13 mouse cellular contexts compared by ENCODE assay signal in genomic region chr13:31803166-31804093, GRCm38 (mm10). TPM values are rescaled to one million over a fixed set of nuclear protein-coding genes. Genes with fewer than 3 reads are reported as not detected.
A peak's percentile ranks its signal among the peaks of the same experiment; 100 is the strongest.
DNase-seq lines count a peak whose midpoint lies in the region; ATAC-seq and TF ChIP-seq lines count a peak whose summit lies in the region.
"Had no signal": no experiment of that assay in that cellular context is flagged by ENCODE, and none has a peak within 500 bp of the region (broad histone marks: within the 10 kb centered on the region; RNA-seq: fewer than 3 reads in every experiment).

No protein-coding gene starts in this region.

- peak overlapping the region; percentile 21; the same call in 1 of the 2 replicates for H3K4me2 ChIP-seq in heart, embryonic 16.5 days (ENCODE audit: low read depth, low read length)
- H3K4me2 ChIP-seq in hindbrain, postnatal 0 days (ENCODE audit: low read depth, low read length), result peak overlapping the region; percentile 8; the same call in 1 of the 2 replicates
- H3K4me2 ChIP-seq: liver, embryonic 13.5 days had no signal

- no peak overlapping the region for H3K9ac ChIP-seq in heart, embryonic 16.5 days (ENCODE audit: low read length)
- H3K9ac ChIP-seq in hindbrain, postnatal 0 days (replicated peaks; ENCODE audit: low read length), result no peak overlapping the region
- H3K9ac ChIP-seq: liver, embryonic 13.5 days had no signal

- intact Hi-C loops in heart, postnatal 25 days (cut with DNase I), result loop anchor here (5.0 to 10.0 kb wide), 3 partner anchors 689 to 859 kb away; no protein-coding TSS in a partner anchor

- no peak overlapping the region for H3K4me3 ChIP-seq in heart, embryonic 16.5 days (ENCODE audit: low read length)
- no peak overlapping the region for H3K4me3 ChIP-seq in cortical plate, adult 2 months (ENCODE audit: insufficient read depth, low read length)
- H3K4me3 ChIP-seq in hindbrain, postnatal 0 days (ENCODE audit: low read length), result no peak overlapping the region
- H3K4me3 ChIP-seq: liver, embryonic 13.5 days; megakaryocyte, embryonic 14.5 days had no signal

- 12% methylated on average over 31 of the region's 31 CpGs for WGBS in heart, embryonic 16.5 days
- 2% methylated on average over 29 of the region's 31 CpGs for WGBS in hindbrain, postnatal 0 days

- ATAC-seq in heart, embryonic 16.5 days (replicated peaks; ENCODE audit: extremely low read depth, insufficient read depth, low FRiP score), result no peak
- ATAC-seq in hindbrain, postnatal 0 days, result no peak

- H3K27me3 ChIP-seq in heart, embryonic 16.5 days (ENCODE audit: control insufficient read depth, insufficient read depth, low read length), result peaks cover 61% of the 10 kb centered on the region
- H3K27me3 ChIP-seq in hindbrain, postnatal 0 days (ENCODE audit: insufficient read depth, low read length), result peaks cover 76% of the 10 kb centered on the region

- H3K36me3 ChIP-seq in heart, embryonic 16.5 days (ENCODE audit: control insufficient read depth, insufficient read depth), result no peaks in the 10 kb centered on the region
- H3K36me3 ChIP-seq in hindbrain, postnatal 0 days (ENCODE audit: insufficient read depth, low read length), result no peaks in the 10 kb centered on the region
- H3K36me3 ChIP-seq: G1E; liver, embryonic 13.5 days had no signal

- H3K4me1 ChIP-seq in heart, embryonic 16.5 days (ENCODE audit: control insufficient read depth, insufficient read depth, low read length), result peaks cover 21% of the 10 kb centered on the region
- no peaks in the 10 kb centered on the region; the same call in 1 of the 2 replicates for H3K4me1 ChIP-seq in cortical plate, adult 2 months (ENCODE audit: control insufficient read depth, insufficient read depth, low read length)
- no peaks in the 10 kb centered on the region for H3K4me1 ChIP-seq in hindbrain, postnatal 0 days (ENCODE audit: insufficient read depth, low read length)

- TF ChIP-seq POLR2A in cortical plate, adult 2 months (IDR thresholded peaks at IDR 0.05; ENCODE audit: extremely low read depth, insufficient read depth, low read length), result no peak

- no peaks in the 10 kb centered on the region for H3K9me3 ChIP-seq in heart, embryonic 16.5 days (replicated peaks; ENCODE audit: control insufficient read depth, low read length)
- no peaks in the 10 kb centered on the region for H3K9me3 ChIP-seq in hindbrain, postnatal 0 days (ENCODE audit: low read length)
- H3K9me3 ChIP-seq: liver, embryonic 13.5 days; megakaryocyte, embryonic 14.5 days had no signal

- no peak for DNase-seq in heart, postnatal 25 days (ENCODE audit: low spot score)
- peak; percentile 14 for DNase-seq in ES-CJ7 (ENCODE audit: low read depth, low spot score)
- DNase-seq in hindbrain, postnatal 0 days (ENCODE audit: low spot score), result no peak
- no peak for DNase-seq in left cerebral cortex, adult 9 months (ENCODE audit: low spot score in 2 of 2)
- no peak for DNase-seq in adrenal gland, adult 18-20 months (ENCODE audit: low spot score in 2 of 2)
- DNase-seq: adrenal gland, adult 8-10 months; cerebellum, adult 9-10 months; liver, embryonic 13.5 days; right cerebral cortex, adult 18-20 months had no signal

- no peak overlapping the region for H3K27ac ChIP-seq in heart, embryonic 16.5 days (ENCODE audit: low read length)
- H3K27ac ChIP-seq in cortical plate, adult 2 months (ENCODE audit: insufficient read depth, low read length), result 0 out of 2 replicates have a peak overlapping the region, but pooled peaks have one; percentile 22
- no peak overlapping the region for H3K27ac ChIP-seq in hindbrain, postnatal 0 days
- H3K27ac ChIP-seq: liver, embryonic 13.5 days had no signal

- TF ChIP-seq CTCF in cortical plate, adult 2 months (IDR thresholded peaks at IDR 0.05; ENCODE audit: extremely low read depth, insufficient read depth, low read length), result no peak
- TF ChIP-seq CTCF in hindbrain, postnatal 0 days (IDR thresholded peaks at IDR 0.05; ENCODE audit: low read depth), result no peak

RNA-seq across cellular contexts. Expression of gene Foxc1, which starts 3.0 kb away (rescaled TPM):
- 0.77 and 1.0 TPM in 2 replicates for polyA plus RNA-seq in heart, embryonic 16.5 days (2015; fragmentation: Nextera tagmentation; extraction: Ambion mirVana)
- total RNA-seq in heart, postnatal 25 days (2021), result 1 to 10 TPM; 5.1 to 5.8 TPM
- 2.3 and 2.8 TPM in 2 replicates for polyA plus RNA-seq in cortical plate, adult 2 months (2012; rRNA removed)
- total RNA-seq in hindbrain, postnatal 0 days (2014; rRNA removed), result 11.9 and 16.2 TPM in 2 replicates
- polyA plus RNA-seq in hindbrain, postnatal 0 days (2015; fragmentation: Nextera tagmentation; extraction: Ambion mirVana), result 1.8 and 2.0 TPM in 2 replicates
- 1 to 10 TPM; 4.2 to 7.1 TPM for total RNA-seq in adrenal gland, adult 18-20 months (2021)
- polyA plus RNA-seq: G1E had no signal
